Mouse (Mus musculus) heart, embryonic 13.5 days (tissue): ENCODE results near the gene Taf3. TPM values are rescaled to one million over a fixed set of nuclear protein-coding genes. Genes with fewer than 3 reads are reported as not detected.

Experiments used
- ATAC-seq: fragments of 200-750 bp; cut with Nextera tagmentation; 2 replicates; pipeline ENCODE4 v1.8.0; 2017; ENCODE audit warnings: moderate TSS enrichment; ENCODE audit not compliant: insufficient number of reproducible peaks, low FRiP score, low TSS enrichment; ENCODE audit errors: extremely low read depth
- H3K27ac ChIP-seq: fragments of 300-500 bp; sonication (generic); replicated peaks from 2 replicates; pipeline ENCODE4 v1.5.1; 2015; ENCODE audit warnings: moderate library complexity, mild to moderate bottlenecking, inconsistent platforms
- H3K27me3 ChIP-seq: fragments of 300-500 bp; sonication (generic); replicated peaks from 2 replicates; pipeline ENCODE4 v1.6.1; 2015; ENCODE audit warnings: mild to moderate bottlenecking, inconsistent platforms
- H3K36me3 ChIP-seq: fragments of 300-500 bp; sonication (generic); 2 replicates; pipeline ENCODE4 v1.6.1; 2015; ENCODE audit warnings: mild to moderate bottlenecking, inconsistent platforms
- H3K4me1 ChIP-seq: fragments of 300-500 bp; sonication (generic); 2 replicates; pipeline ENCODE4 v1.6.1; 2015; ENCODE audit warnings: inconsistent platforms
- H3K4me2 ChIP-seq: fragments of 300-500 bp; sonication (generic); 2 replicates; pipeline ENCODE4 v1.6.1; 2015; ENCODE audit warnings: inconsistent platforms, mild to moderate bottlenecking, moderate library complexity
- H3K4me3 ChIP-seq: fragments of 300-500 bp; sonication (generic); 2 replicates; pipeline ENCODE4 v1.5.1; 2015; ENCODE audit warnings: moderate library complexity, mild to moderate bottlenecking, inconsistent platforms
- H3K9ac ChIP-seq: fragments of 300-500 bp; sonication (generic); 2 replicates; pipeline ENCODE4 v1.6.1; 2015; ENCODE audit warnings: inconsistent platforms, mild to moderate bottlenecking, moderate library complexity
- H3K9me3 ChIP-seq: fragments of 300-500 bp; sonication (generic); 2 replicates; pipeline ENCODE4 v1.6.1; 2016; ENCODE audit warnings: inconsistent platforms
- WGBS: fragments of 180-500 bp; shearing (Covaris S2); methylation state at CpG from one replicate; pipeline ENCODE4 v1.1.7; 2015; ENCODE audit warnings: mixed read lengths; 5-methylcytosine and 5-hydroxymethylcytosine counted together
- polyA plus RNA-seq: library from polyadenylated mRNA; unstranded; fragments of >200 nt; fragmentation: Nextera tagmentation; extraction: Ambion mirVana; gene quantifications from 2 replicates; pipeline ENCODE4 v1.2.1, GENCODE M21; 2015

Gene Taf3
- polyA plus RNA-seq, 1 experiment from 2014 or later = 8.0 TPM

DNA sequence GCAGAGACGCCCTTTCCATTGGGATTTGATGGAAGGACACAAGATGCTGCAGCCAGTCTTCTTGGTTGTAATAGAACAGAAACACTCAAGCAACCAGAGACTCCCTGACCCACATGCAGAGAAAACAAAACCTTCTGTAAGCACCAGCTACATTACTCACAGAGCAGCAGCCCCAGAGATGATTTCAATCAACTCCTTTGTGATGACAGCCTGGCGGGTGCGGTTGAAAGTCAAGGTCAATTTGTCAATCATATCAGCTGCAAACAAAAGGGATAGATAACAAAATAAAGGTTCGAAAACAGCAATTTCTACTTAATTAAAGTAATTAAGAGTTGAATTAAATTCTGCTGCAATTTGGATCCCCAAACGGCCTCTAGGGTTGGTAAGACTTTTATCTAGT, 10.4 kb upstream of the Taf3 start:
- WGBS = 81% methylated on average over 5 of the region's 5 CpGs
- Histone ChIP-seq H3K9me3 (no peaks in the 10 kb centered on the region), H3K27me3 (no peaks in the 10 kb centered on the region), H3K36me3 (peaks cover 96% of the 10 kb centered on the region), H3K4me2 (no peak overlapping the region), H3K4me3 (no peak overlapping the region), H3K9ac (no peak overlapping the region), H3K27ac (no peak overlapping the region), H3K4me1 (peaks cover 5% of the 10 kb centered on the region; the same call in 1 of the 2 replicates)
- no peak for ATAC-seq

DNA sequence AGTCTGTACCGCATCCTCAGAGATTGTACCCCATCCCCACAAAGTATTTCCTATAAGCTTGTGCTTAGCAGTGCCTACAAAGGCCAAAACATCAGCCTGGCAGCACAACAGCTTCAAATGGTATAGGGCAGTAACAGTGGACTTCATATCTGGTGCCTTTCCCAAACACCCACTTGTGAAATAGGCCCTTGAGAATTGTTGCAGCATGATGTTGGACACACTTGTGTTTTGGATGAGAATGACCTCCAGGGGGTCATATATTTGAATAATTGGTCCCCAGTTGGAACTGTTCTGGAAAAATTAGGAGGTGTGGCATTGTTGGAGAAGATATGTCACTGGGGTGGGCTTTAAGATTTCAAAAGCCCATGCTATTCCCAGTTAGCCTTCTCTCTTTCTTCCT, 3.6 kb upstream of the Taf3 start:
- Histone ChIP-seq H3K36me3 (peaks cover 32% of the 10 kb centered on the region), H3K4me3 (no peak overlapping the region), H3K27me3 (no peaks in the 10 kb centered on the region), H3K27ac (no peak overlapping the region), H3K4me2 (no peak overlapping the region), H3K9ac (no peak overlapping the region), H3K4me1 (peaks cover 13% of the 10 kb centered on the region), H3K9me3 (no peaks in the 10 kb centered on the region)
- 89% methylated on average over 1 of the region's 1 CpGs for WGBS
- ATAC-seq = no peak

DNA sequence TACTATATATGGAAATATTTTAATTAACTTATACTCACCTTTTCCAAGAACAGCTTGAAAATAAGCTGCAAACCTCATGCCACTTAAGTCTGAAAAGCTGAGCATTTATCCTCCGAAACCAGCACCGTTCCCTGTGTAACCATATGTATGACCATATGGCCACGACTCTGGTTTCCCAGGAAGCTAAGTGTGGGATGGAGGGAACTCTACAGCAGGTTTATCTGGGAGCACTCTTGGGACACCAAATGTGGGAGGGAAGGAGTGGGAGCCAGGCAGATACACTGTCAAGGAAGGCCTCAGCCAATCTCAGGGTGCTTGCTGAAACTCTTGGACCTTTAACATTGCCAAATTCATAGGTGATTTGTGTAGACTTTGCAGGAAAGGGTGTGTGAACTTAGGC, 2.5 kb upstream of the Taf3 start:
- no peaks in the 10 kb centered on the region for H3K27me3 ChIP-seq
- no peaks in the 10 kb centered on the region for H3K9me3 ChIP-seq
- no peak overlapping the region for H3K4me3 ChIP-seq
- 91% methylated on average over 3 of the region's 3 CpGs for WGBS
- no peak for ATAC-seq
- H3K27ac ChIP-seq = no peak overlapping the region
- peaks cover 15% of the 10 kb centered on the region for H3K4me1 ChIP-seq
- H3K9ac ChIP-seq = no peak overlapping the region
- no peak overlapping the region for H3K4me2 ChIP-seq
- H3K36me3 ChIP-seq = peaks cover 22% of the 10 kb centered on the region

DNA sequence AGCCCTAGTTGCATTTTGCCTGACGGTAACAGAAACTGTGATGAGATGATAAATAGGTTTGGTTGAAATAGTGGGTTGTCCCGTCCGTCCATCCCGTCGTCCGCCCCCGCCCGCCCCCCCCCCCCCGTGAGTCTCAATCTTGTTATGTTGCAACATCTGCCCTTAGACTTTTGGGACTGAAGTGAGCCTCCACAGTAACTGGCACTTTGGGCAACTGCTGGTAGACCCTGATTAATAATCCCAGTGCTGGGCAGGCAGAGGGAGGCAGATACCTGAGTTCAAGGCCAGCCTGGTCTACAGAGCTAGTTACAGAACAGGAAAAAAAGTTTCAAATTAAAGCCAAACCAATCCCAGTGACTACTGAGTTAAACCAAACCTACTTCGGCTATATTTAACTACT, 1.1 kb upstream of the Taf3 start:
- peak overlapping the region; percentile 89 for H3K9ac ChIP-seq
- 12% methylated on average over 10 of the region's 10 CpGs for WGBS
- H3K27ac ChIP-seq = no peak overlapping the region

DNA sequence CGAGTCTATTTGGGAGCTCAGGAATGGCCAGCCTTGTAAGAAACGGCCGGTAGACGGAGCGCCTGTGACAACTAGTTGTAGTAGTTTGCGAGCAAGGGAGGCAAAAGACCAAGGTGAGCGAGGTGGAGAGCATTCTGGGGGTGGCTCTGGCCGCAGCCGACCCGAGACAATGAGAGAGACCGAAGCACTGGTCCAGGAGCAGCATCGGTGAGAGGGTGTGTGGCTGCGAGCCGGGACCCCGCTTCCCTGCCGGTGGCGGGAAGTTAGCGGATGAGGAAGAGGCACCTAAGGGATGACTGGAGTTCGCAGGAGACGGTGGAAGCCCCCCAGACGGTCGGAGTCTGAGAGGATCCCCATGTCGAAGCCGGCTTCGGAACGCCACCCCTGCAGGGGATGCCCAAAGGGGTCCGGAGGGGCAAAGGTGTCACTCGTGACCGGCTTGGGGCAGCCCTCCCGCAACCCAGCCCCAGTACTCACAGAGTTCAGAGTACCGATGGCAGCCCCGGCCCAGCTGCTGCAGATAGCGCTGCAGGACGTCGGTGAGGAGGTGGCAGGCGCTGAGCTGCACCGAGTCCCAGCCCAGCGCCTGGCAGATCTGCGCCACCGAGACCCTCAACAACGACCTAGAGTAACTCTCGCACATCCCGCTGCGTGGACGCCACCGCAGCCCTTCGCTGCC, 499 bp downstream of the Taf3 start:
- no peaks in the 10 kb centered on the region for H3K27me3 ChIP-seq
- H3K27ac ChIP-seq = peak overlapping the region; percentile 41
- peak overlapping the region; percentile 78 for H3K4me3 ChIP-seq
- peaks cover 15% of the 10 kb centered on the region for H3K4me1 ChIP-seq
- H3K9ac ChIP-seq = peak overlapping the region; percentile 89
- H3K36me3 ChIP-seq = no peaks in the 10 kb centered on the region
- peak; percentile 28; the same call in 1 of the 2 replicates for ATAC-seq
- peak overlapping the region; percentile 89 for H3K4me2 ChIP-seq
- WGBS = under 1% methylated on average over 47 of the region's 47 CpGs
- no peaks in the 10 kb centered on the region for H3K9me3 ChIP-seq

More for the DNA sequence above, 1.1 kb upstream of the Taf3 start:
- no peaks in the 10 kb centered on the region for H3K9me3 ChIP-seq
- peaks cover 8% of the 10 kb centered on the region for H3K36me3 ChIP-seq
- peak overlapping the region; percentile 89 for H3K4me2 ChIP-seq
- ATAC-seq = no peak
- peaks cover 15% of the 10 kb centered on the region for H3K4me1 ChIP-seq
- H3K27me3 ChIP-seq = no peaks in the 10 kb centered on the region
- peak overlapping the region; percentile 78 for H3K4me3 ChIP-seq

DNA sequence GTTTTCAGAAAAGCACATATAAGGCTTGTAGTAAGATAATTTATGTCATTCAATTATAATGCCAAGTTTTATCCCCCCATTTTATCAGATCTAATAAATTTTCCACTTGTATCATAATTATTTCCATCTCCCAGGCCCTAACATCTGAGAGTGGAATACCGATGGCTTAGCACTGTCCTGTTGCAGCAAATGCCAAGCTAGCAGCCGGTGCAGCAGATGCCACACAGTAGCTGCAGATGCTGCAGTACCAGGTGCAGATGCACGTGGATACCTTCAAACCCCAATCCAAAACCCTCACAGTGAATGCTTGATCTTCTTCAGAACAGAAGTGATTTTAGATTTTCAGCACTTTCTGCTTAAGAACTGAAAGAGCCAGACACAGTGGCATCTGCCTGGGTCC, 13.4 kb downstream of the Taf3 start:
- no peaks in the 10 kb centered on the region for H3K9me3 ChIP-seq
- H3K9ac ChIP-seq = no peak overlapping the region
- peaks cover 9% of the 10 kb centered on the region for H3K36me3 ChIP-seq
- 86% methylated on average over 3 of the region's 3 CpGs for WGBS
- H3K27me3 ChIP-seq = no peaks in the 10 kb centered on the region
- H3K4me2 ChIP-seq = no peak overlapping the region
- no peak overlapping the region for H3K27ac ChIP-seq
- H3K4me3 ChIP-seq = no peak overlapping the region
- no peak for ATAC-seq
- peaks cover 7% of the 10 kb centered on the region for H3K4me1 ChIP-seq

DNA sequence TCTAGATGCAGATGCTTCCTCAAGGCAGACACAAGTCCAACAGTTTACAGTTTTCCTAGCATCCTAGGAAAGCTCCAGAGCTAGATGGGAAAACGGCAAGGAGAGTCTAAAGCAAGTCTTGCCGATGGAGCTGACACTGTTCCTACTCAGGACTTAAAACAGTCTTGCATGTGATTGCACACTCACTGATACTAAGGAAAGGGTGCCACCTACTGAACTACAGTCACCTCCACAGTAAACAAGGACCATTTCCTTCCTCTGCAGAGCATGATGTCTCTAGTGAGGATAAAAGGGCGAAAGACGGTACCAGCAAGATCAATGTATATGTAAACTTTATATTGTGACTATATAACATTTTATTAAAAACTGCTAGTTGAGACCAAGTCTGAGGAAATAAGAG, 14.7 kb downstream of the Taf3 start:
- H3K36me3 ChIP-seq = no peaks in the 10 kb centered on the region
- no peaks in the 10 kb centered on the region for H3K27me3 ChIP-seq
- no peak overlapping the region for H3K27ac ChIP-seq
- H3K9ac ChIP-seq = no peak overlapping the region
- peaks cover 7% of the 10 kb centered on the region for H3K4me1 ChIP-seq
- H3K4me2 ChIP-seq = no peak overlapping the region
- WGBS = 51% methylated on average over 4 of the region's 4 CpGs
- no peaks in the 10 kb centered on the region for H3K9me3 ChIP-seq
- ATAC-seq = no peak
- no peak overlapping the region for H3K4me3 ChIP-seq

DNA sequence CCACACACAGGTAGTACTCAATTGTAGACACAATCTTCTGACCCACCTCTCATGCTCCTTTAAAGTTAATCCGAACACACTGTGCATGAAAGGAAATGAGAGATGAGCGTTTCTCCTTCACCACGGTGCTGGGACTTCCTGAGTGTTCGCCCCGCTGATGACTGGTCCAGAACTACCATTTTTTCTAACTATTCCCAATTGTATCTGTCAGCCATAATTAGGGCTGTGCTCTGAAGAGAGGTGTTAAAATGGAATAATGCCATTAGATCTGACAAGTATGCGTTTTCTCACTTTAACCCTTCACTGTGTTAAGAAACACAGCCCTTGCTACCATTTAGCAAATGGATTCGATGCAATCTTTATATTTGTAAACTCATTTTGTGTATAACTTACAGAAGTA, 18.6 kb downstream of the Taf3 start:
- no peak overlapping the region for H3K4me2 ChIP-seq
- H3K9ac ChIP-seq = no peak overlapping the region
- peaks cover 7% of the 10 kb centered on the region for H3K4me1 ChIP-seq
- no peak overlapping the region for H3K27ac ChIP-seq
- no peak overlapping the region for H3K4me3 ChIP-seq
- H3K36me3 ChIP-seq = no peaks in the 10 kb centered on the region
- H3K9me3 ChIP-seq = no peaks in the 10 kb centered on the region
- H3K27me3 ChIP-seq = no peaks in the 10 kb centered on the region
- ATAC-seq = no peak
- WGBS = 77% methylated on average over 7 of the region's 7 CpGs

DNA sequence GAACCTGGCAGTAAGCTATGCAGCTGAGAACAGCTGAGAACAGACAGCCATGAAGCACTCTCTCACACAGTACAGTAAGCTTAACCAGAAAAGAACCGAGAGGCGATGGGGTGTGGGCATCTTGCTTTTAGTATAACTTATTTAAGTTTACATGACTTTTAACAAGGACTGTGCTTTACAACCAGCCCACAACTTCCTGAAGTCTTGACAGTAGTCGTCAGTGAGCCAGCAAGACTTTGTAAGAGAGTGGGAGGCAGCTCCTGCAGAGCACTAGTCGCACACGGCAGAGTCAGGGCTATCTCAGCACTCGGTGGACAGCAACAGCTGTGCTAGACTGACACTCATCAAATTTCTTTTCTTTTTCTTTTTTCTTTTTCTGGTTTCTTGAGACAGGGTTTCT, 24.1 kb downstream of the Taf3 start:
- Histone ChIP-seq H3K4me2 (no peak overlapping the region), H3K4me3 (no peak overlapping the region), H3K9me3 (no peaks in the 10 kb centered on the region), H3K9ac (no peak overlapping the region), H3K27ac (no peak overlapping the region), H3K27me3 (no peaks in the 10 kb centered on the region), H3K36me3 (no peaks in the 10 kb centered on the region), H3K4me1 (no peaks in the 10 kb centered on the region)
- no peak for ATAC-seq
- 81% methylated on average over 6 of the region's 6 CpGs for WGBS

DNA sequence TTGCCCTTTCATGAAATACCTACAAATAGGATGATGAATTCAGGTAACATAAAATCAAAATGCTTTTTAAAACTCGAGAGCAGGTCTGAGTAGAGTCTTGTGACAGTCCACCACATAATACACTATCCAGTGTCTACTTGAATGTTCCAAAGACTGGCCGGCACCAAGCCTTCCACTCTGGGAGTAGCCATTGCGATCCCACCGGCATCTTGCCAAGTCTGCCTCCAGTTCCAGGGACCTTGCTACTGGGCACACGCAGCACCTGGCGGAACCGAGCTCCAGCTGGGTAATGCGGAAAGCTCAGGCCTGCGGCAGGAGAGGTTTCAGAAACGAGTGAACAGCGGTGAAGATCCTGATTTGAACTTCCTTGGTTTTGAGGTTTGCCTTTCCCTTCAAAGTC, 27.1 kb downstream of the Taf3 start:
- Histone ChIP-seq H3K27me3 (no peaks in the 10 kb centered on the region), H3K36me3 (no peaks in the 10 kb centered on the region), H3K9ac (no peak overlapping the region), H3K4me3 (no peak overlapping the region), H3K4me2 (no peak overlapping the region), H3K4me1 (no peaks in the 10 kb centered on the region), H3K9me3 (no peaks in the 10 kb centered on the region), H3K27ac (no peak overlapping the region)
- ATAC-seq = no peak
- WGBS = 86% methylated on average over 11 of the region's 11 CpGs

DNA sequence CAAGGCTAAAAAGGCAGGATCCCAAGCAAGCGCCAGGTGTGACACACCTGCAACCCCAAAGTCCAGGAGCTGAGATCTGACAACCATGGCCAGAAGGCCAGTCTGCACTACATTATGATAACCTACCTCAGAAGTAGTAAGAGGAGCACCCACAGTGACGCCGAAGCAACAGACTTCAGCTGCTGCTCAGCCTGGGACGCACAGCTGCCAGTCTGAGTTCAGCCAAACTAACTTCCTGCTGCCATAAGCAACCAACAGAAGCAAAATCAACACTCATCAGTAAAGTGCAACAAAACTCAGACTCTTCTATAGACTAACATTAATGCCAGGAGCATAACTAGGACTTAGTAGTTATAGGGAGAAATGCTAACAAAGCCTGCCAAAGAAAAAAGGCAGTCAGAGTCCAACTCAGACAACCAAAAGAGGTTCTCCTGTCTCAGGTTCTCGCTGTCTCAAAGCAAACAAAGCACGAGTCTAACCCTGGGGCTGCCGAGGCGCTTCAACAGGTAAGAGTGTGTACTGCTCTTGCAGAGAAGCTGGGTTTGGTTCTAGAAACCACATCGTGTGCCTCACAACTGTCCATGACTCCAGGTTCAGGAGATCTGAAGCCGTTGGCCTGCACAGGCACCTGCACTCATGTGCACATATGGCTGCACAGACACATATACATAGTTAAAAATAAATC, 33.3 kb downstream of the Taf3 start:
- Histone ChIP-seq H3K4me3 (no peak overlapping the region), H3K4me1 (0 out of 2 replicates have a peak, but pooled peaks cover under 1% of the 10 kb centered on the region), H3K4me2 (no peak overlapping the region), H3K27me3 (no peaks in the 10 kb centered on the region), H3K27ac (no peak overlapping the region), H3K9ac (no peak overlapping the region), H3K36me3 (no peaks in the 10 kb centered on the region), H3K9me3 (no peaks in the 10 kb centered on the region)
- WGBS = 80% methylated on average over 10 of the region's 10 CpGs
- no peak for ATAC-seq
